Mouse (Mus musculus) monocyte, adult 5-6 weeks (primary cell): ENCODE data around the gene Cntn5. TPM values are rescaled to one million over a fixed set of nuclear protein-coding genes. Genes with fewer than 3 reads are reported as not detected.

Source experiments
- ATAC-seq: fragments of 153-309, 156-312 bp; replicated peaks from 2 replicates; pipeline ENCODE4 v1.8.0; 2017; ENCODE audit warnings: mild to moderate bottlenecking; ENCODE audit not compliant: low TSS enrichment, insufficient number of reproducible peaks, severe bottlenecking, poor library complexity, low FRiP score
- total RNA-seq: library from RNA; stranded (forward); fragments of 200-1000, 200-491, 200-594 nt; gene quantifications from 3 replicates; pipeline ENCODE4 v1.2.3, GENCODE M21; 2017

Cntn5 gene
- total RNA-seq, 1 experiment from 2014 or later, result not detected

DNA sequence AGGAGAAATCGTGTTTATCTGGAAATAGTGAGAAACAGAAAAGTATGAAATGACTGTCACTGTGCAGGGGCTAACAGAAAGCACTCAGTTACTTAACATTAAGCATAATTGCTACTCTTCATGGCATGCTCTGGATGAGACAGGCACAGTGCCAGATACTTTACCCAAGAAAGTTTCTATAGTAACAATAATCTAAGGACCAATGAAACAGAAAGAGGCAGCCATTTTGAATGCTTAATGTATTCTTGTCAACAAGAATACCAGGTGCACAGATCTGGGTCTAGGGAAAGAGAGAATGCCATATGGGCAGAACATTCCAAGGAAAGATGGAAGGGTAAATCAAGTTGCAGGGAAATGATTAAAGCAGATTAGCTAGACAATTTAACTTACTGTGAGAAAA lies 1045.3 kb downstream of the Cntn5 start:
- no peak for ATAC-seq

DNA sequence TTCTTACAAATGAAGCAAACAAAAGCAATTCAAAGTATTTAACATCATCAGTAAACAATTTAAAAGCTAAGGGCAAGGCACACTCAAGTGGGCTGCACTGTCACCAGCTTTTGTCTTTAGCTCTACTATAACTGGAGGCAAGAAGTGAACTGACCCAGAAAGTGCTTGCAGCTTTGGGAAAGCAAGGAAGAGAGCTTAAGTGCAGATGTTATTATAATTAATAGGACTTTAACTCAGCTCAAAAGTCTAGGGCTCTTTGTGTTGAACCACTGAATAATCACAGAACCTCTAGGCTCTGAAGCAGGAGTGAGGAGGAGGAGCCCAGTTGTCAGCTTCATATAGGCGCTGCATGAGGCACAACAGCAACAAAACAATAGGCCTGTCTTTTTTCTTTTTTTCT lies 1049.8 kb downstream of the Cntn5 start:
- ATAC-seq, result no peak

DNA sequence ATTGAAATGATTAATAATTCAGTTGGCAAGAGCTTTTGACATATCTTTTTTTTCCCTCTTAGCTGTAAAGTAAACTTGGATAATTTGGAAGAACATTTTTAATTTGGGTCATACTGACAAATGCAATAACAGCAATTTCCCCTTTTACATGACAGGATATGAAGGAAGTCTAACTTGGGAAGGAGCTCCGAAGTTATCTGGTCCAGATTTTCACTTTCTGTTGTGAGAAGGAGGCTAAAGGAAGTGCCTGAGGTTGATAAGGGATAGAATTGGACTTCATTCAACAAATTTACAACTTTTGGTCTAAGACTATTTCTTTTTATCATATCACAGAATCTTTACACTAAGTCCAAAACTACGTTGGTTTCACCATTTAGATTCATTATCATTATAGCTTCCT lies 1074.3 kb downstream of the Cntn5 start:
- ATAC-seq, result no peak

GRCm38 (mm10) chr9:9819963-9820362 lies 1084.6 kb downstream of the Cntn5 start:
- ATAC-seq, result no peak

DNA sequence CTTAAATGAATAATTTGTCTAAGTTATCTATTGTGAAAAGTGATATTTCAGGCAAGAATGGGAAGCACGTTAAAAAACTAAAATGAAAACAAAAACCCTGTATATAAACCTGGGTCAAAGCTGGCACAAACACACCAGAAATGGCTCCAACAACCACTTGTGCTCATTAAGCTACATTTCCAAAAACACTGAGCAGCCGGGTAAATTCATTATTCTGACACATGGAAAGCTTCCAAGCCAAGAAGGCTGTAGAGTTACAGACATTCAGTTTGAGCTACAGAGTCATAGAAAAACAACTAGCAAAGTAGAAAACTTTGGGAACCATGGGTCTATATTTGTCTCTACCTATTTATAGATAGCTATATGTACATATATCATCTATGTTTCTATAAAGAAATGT lies 1087.1 kb downstream of the Cntn5 start:
- ATAC-seq, result no peak

DNA sequence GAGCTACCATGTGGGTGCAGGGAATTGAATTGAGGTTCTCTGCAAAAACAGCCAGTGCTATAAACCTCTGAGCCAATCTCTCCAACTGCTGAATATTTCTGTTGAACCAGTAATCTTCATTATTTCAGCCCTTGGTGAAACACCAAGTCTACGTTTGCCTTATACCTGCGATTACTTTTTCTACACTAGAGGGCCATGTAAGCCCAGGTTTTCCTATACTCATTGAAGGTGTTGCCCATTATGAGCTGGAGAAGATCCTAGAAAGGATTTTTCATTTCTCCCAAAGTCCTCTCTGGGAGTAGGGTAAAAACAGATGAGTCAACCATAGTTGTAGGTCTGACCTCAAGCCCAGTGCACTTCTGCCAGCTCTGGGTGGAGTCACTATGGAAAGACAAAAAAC lies 1105.0 kb downstream of the Cntn5 start:
- no peak for ATAC-seq

- ATAC-seq, result no peak
Observed at GRCm38 (mm10) chr9:9783680-9784079, 1120.9 kb downstream of the Cntn5 start.

DNA sequence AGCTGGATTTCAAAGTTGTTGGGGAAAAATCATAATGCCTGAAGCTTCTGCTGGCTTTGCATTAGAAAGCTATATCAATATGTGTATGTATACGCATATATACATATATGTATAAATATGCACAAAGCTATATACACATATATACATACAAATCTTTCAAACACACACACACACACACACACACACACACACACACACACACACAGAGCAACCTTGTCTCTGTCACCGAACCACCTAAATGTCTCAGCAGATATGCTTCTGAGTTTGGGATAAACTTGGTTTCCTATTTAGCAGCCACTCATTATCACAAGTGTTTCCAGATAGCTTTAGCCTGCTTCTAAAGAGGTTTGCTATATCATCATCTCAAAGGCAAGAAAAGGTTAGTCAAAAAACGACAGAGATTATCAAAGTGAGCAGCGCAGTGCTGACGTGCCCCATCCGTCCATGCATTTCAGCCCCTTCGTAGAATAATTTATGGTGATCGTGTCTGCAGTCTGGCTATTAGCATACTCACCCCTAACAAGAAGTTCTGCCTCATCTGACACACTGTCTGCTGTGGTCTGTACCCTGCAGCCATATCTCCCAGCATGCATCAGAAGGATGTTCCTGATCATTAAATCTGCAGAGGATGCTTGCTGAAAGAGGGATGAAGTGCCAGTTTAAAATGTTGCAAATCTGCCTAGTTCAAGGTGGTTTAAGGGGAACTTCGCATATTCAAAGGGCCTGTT lies 1123.3 kb downstream of the Cntn5 start:
- no peak for ATAC-seq

GRCm38 (mm10) chr9:9779646-9780045 lies 1124.9 kb downstream of the Cntn5 start:
- ATAC-seq, result no peak

DNA sequence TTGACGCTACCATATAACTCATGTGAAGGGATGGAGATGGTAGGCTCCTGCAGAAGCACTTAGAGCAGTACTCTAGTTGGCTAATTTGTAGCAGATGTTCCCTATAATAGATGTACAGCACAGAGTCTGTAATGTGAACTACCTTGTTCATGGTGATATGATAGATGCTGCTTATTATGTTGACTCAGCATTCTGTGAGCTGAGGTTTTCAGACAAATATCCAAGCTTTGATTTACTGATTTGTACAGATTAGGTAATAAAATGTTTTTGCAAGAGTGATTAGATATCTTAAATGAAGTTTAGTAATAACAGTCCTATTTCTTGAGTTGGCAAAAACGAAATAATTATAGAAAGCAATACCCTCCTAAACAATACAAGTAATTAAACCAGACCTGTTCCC lies 1133.8 kb downstream of the Cntn5 start:
- ATAC-seq, result no peak

- ATAC-seq, result no peak
Observed at GRCm38 (mm10) chr9:9769659-9770058, 1134.9 kb downstream of the Cntn5 start.

DNA sequence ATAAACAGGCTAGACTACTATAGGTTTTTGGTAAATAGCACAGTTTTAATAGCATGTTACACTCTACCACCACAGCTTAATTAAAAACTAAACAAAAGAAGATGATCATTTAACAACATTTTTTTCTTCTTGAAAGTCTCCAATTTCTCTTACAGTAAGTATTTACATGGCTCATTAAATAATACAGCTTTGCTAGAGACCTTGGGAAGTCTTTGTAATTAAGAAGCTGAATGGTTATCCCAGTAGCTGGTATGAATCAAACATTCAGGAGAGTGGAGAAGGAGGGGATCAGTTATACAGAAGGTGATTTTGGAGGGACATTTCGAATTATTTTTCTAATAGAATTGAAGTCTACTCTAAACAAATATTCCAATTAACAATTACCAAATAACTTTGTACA lies 1186.4 kb downstream of the Cntn5 start:
- no peak for ATAC-seq

- no peak for ATAC-seq
Observed at GRCm38 (mm10) chr9:9708671-9709070, 1195.9 kb downstream of the Cntn5 start.

- ATAC-seq, result no peak
Observed at GRCm38 (mm10) chr9:9707766-9708165, 1196.8 kb downstream of the Cntn5 start.

DNA sequence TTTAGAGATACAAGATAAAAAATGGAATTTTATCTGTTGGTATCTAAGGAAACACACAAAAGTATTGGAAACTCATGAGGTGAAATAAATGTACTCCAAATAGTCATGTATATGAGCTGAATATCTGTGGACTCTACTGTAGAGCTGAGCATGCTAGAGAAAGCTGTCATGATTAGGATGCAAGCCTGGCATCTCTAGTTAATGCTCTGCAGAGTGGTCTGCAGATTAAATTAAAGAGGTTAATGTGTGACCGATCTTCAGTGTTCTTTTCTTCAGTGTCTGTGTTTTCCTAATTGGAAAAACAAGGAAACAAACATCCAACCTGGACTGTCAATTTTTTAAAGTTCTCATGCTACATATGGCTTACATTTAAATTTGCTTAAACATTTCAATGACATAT lies 1199.4 kb downstream of the Cntn5 start:
- no peak for ATAC-seq

GRCm38 (mm10) chr9:9696636-9697035 lies 1207.9 kb downstream of the Cntn5 start:
- no peak for ATAC-seq

DNA sequence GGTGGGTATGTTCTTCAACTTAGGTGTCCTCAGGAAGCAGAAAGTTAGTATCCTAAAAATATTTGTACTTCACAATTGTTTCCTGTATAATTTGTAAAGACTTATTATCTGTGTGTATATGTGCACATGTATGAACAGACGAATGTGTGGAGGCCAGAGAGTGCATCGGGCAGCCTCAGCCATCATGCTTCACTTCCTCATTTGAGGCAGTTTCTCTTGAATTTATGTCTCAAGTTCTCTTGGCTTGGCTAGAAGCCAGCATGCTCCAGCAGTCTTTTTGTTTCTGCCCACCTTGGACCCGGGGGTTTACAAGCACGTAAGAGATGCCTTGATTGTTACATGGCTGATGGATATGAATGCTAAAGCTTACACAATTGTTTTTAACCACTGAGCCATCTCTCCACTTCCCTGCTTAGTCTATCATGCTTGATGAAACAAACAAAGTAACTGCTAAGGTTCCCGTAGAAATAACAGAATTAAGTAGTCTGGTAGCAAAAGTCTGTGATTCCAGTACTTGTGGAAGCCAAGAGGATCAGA lies 1222.2 kb downstream of the Cntn5 start:
- no peak for ATAC-seq

- no peak for ATAC-seq
Observed at GRCm38 (mm10) chr9:9676078-9676477, 1228.5 kb downstream of the Cntn5 start.

- ATAC-seq, result no peak
Observed at GRCm38 (mm10) chr9:9674531-9674930, 1230.0 kb downstream of the Cntn5 start.

GRCm38 (mm10) chr9:9673277-9674049 lies 1231.1 kb downstream of the Cntn5 start:
- ATAC-seq, result no peak
